25 mouse cellular contexts compared by ENCODE assay signal in the genomic region with DNA sequence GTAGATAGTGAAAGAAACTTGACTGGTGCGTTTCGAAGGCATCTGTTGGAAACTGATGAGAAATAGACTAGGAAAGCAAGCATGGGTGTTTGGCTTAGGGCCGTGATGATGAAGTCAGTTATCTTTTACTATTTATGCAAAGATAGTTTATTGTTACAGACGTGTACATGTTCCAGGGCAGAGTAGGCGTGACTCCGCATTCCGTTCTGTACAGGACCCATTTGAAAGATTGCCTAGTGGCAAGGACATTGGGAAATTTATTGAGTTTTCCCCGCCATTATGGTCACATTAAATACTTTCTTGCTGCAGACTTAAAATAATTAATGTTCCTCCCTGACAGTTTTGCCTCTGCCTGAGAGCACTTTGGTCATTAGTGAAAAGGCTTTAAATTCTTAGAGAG.
"Had no signal": no experiment of that assay in that cellular context is flagged by ENCODE, and none has a peak within 500 bp of the region (broad histone marks: within the 10 kb centered on the region; RNA-seq: fewer than 3 reads in every experiment).

No protein-coding gene starts in this region.

- H3K27me3 ChIP-seq: forebrain, embryonic 15.5 days; heart, embryonic 13.5 days; heart, embryonic 15.5 days; hindbrain, embryonic 13.5 days; hindbrain, embryonic 15.5 days; limb, embryonic 12.5 days; liver, embryonic 13.5 days; liver, embryonic 15.5 days had no signal

- DNase-seq: forebrain, postnatal 0 days; gastrocnemius, postnatal 14 days; gastrocnemius, postnatal 36 days; heart, adult 11 months; heart, adult 2 months; heart, postnatal 14 days; heart, postnatal 36 days; kidney, adult 18-20 months; kidney, adult 8-10 months; kidney, postnatal 25 days; liver; liver, embryonic 13.5 days had no signal

- ATAC-seq: forebrain, embryonic 15.5 days; forebrain, postnatal 0 days; hindbrain, postnatal 0 days; intestine, embryonic 16.5 days had no signal

- H3K9ac ChIP-seq: forebrain, embryonic 15.5 days; forebrain, postnatal 0 days; heart, embryonic 13.5 days; heart, embryonic 15.5 days; hindbrain, embryonic 13.5 days; hindbrain, embryonic 15.5 days; limb, embryonic 12.5 days; liver, embryonic 13.5 days; liver, embryonic 15.5 days had no signal

- H3K4me3 ChIP-seq: forebrain, embryonic 15.5 days; heart, adult 2 months; heart, embryonic 13.5 days; heart, embryonic 15.5 days; hindbrain, embryonic 13.5 days; hindbrain, embryonic 15.5 days; left cerebral cortex, adult 2 months; limb, embryonic 10.5 days; limb, embryonic 12.5 days; liver, embryonic 13.5 days; liver, embryonic 15.5 days had no signal

- H3K9me3 ChIP-seq: forebrain, embryonic 15.5 days; heart, embryonic 13.5 days; heart, embryonic 15.5 days; hindbrain, embryonic 13.5 days; hindbrain, embryonic 15.5 days; limb, embryonic 10.5 days; limb, embryonic 12.5 days; liver, embryonic 13.5 days; liver, embryonic 15.5 days had no signal

- H3K4me2 ChIP-seq: forebrain, embryonic 15.5 days; heart, embryonic 11.5 days; heart, embryonic 13.5 days; heart, embryonic 15.5 days; hindbrain, embryonic 13.5 days; hindbrain, embryonic 15.5 days; limb, embryonic 12.5 days; liver, embryonic 11.5 days; liver, embryonic 13.5 days; liver, embryonic 15.5 days had no signal

- H3K27ac ChIP-seq: forebrain, embryonic 15.5 days; heart, adult 2 months; heart, embryonic 13.5 days; heart, embryonic 15.5 days; hindbrain, embryonic 13.5 days; hindbrain, embryonic 15.5 days; hindbrain, postnatal 0 days; left cerebral cortex, adult 2 months; limb, embryonic 10.5 days; limb, embryonic 12.5 days; liver, embryonic 13.5 days; liver, embryonic 15.5 days had no signal

- H3K4me1 ChIP-seq: heart, embryonic 13.5 days; heart, embryonic 15.5 days; hindbrain, embryonic 13.5 days; limb, embryonic 10.5 days; limb, embryonic 12.5 days; liver, embryonic 13.5 days; liver, embryonic 15.5 days had no signal
